Mouse (Mus musculus): ENCODE measurements at regions not wholly inside any gene's neighbourhood (a gene's known extent, or its start where the extent isn't known, plus 50 kb on each side); places are given as distances from the start of the nearest gene placed in this dataset.

GRCm38 (mm10) chr6:51067332-51067731 is 365.1 kb upstream of the Nfe2l3 start:
- TF ChIP-seq CTCF (IDR thresholded peaks at IDR 0.05; ENCODE audit: low read depth) = no peak
- TF ChIP-seq EP300 (optimal IDR thresholded peaks at IDR 0.05) = no peak

Measured in stomach, postnatal 0 days (tissue).